Mouse (Mus musculus) retina, postnatal 7 days (tissue): Measurements from ENCODE around the gene Pirt.

Experiments
- DNase-seq: peaks from one replicate; pipeline ENCODE4 v3.0.0-alpha.2; 2012; ENCODE audit warnings: low read depth, low spot score

The Pirt gene

DNA sequence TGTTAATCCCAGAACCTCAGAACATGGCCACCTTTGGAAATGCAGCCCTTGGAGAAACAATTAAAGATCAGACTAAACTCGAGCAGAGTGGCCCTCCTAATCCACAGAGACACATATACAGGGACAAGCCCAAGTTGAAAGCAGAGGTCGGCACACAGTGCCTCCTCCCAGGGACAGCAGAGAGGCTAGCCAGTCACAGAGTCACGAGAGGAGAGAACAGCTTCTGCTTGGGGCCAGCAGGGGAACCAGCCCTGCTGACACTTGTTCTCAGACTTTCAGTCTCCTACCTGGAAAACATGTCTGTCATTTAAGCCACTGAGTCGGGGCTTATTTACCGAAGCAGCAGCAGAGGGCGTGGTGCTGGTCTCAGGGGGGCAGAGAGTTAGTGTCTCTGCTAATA lies 34.7 kb downstream of the Pirt start:
- DNase-seq, result no peak

DNA sequence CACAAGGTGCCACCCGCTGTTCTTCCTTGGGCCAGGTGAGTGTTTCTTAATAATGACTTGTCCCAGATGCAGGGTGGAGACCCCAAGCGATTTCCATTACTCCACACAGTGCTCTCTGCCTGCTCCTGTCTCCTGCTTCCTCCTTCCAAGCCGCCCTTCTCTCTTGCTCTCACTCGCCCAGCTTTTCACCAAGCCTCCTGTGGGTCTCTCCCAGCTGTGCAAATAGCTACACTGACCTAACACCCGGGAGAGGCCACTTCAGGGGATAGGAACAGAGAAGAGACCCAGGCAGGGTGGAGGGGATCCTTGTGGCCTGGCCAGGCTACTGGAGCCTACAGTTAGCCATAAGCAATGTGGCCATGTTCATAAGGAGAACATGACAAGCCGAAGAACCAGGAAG lies 35.1 kb downstream of the Pirt start:
- DNase-seq, result no peak

DNA sequence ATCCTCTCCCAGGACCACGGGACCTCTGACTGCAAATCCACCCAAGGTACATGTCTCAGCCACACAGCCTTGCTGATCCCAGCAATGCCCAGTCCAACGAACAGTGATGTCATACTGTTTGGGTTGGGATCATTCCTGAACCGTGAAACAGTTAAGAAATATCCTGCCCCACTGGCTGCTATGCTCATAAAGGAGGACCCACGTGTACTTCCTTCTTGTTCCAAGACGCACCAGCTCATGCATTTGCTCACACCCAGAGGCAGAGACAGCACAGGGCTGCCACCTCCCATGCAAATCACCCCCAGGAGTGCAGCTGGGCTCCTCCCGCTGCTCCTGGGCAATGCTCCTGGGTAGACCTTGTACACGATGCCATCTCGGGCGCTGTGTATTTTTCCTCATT lies 44.5 kb downstream of the Pirt start, which contains the start of gene Tmem238l:
Gene Tmem238l, plus strand, starts transcription at position 336 of the 400 bp plus-strand sequence.
- DNase-seq, result no peak

DNA sequence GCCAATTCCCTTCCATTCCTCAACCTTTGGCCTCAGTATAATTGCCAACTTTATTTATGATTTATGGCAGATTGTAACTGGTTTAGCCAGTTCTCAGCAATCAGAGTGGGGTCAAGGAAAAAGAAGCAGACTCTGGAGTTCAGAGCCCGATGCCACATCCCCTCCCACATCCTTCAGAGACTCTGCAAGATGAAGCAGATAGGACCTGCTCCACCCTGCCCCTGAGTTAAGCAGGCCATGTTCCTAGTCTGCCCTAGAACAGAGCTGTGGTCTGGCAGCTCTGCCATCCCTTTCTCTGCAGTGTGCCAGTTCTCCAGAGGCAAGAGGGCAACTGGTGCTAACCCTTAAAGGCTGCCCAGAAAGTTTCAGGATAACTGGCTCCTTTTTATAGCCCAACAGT lies 49.0 kb downstream of the Pirt start:
- no peak for DNase-seq

DNA sequence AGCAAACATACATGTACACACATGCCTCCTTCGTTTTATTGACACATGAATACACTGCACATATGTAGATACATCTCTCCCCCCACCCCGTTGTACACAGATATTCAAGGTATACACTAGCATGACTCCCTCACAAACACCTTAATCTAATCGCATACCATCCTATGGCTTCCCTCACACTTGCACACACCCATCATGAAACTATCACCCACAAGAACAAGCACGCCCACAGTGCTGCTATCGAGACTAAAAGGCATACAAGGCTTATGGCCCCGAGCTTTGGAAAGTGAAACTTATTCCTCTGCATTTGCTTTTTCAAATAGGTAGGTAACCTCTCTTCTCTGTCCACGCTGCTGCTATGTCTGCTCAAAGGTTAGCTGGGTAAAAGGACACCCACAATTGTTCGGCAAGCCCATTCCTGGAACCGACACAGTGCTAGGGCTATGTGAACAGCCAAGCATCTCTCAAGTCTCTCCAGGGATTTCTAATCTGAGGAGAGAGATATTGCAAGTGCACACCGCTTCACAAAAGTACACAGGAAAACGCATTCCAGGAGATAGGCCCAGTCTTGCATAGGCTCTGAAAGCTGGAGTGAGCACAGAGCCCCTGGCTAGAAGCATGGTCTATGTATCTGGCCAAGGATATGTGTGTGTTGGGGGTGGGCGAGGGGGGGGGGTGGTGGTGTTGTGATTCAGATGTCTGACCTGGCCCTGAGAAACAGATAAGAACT lies 49.8 kb downstream of the Pirt start:
- no peak for DNase-seq

DNA sequence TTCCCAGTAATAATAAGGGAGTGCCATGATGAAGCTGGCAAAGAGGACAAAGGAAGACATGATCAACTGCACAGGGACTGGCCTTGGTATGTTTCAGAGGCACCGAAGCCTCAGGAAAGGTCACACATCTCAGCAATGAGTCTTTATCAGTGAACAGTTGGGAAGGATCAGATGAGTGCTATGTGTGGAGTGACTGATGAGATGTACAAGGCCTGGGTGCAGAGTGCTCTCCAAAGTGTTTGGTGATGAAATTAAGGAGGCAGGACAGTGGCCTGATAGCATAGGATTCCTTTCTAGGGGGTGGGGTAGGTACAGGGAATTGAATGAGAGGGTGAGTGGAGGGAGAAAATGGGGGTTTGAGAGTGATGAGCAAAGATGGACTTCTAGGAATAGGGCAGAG lies 51.7 kb downstream of the Pirt start:
- no peak for DNase-seq

DNA sequence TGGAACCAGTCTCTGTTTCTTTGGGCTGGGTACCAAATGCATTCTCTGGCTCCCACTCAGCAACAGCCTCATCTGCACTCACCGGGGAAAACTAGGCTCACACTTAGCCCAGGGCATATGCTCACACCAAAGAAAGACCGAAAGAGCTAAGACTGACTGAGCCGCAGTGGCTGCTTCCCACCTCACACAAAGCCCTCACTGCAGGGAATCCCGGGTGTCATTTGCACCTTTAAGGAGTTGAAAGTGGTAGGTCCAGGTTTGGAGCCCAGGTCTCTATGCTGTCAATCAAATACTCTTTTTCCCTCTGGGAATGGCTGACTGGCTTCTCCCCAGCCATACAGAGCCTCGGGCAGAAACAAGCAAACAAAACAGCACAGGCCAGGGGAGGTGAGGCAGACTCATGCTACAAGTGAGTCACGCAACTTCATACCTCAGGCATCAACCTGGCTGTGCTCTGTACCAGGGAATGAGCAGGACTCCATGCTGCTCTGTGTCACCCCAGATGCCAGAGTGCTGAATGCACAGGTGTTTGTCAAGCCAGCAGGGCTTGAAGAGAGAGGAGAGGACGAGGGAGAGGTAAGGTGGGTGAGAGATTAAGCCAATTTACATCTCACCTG lies 54.8 kb downstream of the Pirt start:
- DNase-seq, result no peak

DNA sequence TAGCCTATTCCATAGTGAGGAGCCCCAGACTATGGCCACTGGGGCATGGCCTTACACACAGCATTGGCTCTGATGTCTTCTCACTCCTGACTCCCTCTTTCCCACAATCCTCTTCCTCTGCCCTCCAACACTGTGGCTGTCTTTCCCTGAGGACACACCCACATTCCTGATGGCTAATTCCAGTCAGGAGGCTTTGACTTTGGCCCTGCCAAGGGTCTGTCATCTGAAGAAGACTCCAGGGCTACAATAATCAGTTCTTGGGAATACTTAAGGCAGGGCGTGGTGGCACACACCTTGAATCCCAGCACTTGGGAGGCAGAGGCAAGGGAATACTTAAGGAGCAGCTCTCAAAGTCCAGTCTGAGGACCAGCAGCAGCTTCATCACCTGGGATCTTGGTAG lies 56.8 kb downstream of the Pirt start:
- no peak for DNase-seq

DNA sequence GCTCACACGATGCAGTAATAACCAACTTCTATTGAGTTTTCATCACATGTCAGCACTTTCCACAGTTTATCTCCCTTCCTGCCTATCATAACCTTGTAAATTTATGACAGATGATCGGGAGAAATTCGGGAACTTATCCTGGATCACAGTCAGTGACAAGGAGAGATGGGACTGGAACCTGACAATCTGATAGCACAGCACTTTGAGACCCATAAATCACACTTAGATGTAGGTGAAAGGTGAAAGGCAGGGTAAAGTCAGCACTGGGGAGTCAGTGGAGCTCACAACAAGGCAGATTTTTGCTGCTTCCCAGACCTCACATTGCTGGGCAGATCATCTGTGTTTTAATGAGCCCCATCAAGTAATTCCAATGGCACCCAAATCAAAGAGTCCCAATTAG lies 61.7 kb downstream of the Pirt start:
- no peak for DNase-seq

DNA sequence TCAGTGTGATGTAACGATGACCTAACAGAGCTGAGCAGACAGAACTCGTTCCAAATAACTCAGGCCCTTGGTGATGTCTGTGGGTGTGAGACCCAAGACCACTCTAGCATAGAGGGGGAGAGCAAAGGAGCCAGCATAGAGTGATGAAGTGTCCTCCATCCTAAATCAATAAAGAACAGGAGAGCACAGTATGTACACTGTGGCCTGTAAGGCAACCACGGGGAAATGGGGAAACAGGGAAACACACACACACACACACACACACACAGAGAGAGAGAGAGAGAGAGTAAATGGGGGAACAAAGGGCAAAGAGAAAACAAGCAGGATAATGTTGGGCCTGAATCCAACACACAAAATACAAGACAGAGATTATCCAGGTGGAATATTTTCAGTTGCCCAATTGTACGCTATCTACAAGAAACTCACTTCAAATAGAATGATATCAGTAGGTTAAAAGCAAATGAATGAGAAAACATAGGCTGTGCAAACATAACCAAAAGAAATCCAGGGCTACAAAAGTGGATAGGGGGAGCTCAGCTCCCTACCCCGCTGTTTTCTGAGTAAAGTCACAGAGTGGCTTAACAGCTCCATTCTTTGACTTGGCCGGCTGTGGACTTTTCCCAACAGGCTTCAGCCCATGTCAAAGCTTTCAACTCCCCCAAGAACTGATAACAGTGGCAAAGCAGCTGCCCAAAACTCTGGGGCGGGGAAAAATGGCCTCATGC lies 64.0 kb downstream of the Pirt start:
- DNase-seq, result no peak
